Mouse (Mus musculus): ENCODE data around the gene Mrps33. TPM values are rescaled to one million over a fixed set of nuclear protein-coding genes. Genes with fewer than 3 reads are reported as not detected.

Gene Mrps33
- total RNA-seq (2023), result 10 to 100 TPM; 22.9 to 30.6 TPM

GRCm38 (mm10) chr6:39810612-39811116, at the start of gene Mrps33:
Gene Mrps33 (minus strand): TSS chr6:39810988.

Other genes with a start within 250 kb of the Mrps33 start
- 10 to 100 TPM; 19.3 to 24.4 TPM for gene Adck2, start 237.1 kb downstream of the Mrps33 start, total RNA-seq (2023)
- gene Gm42420, start 225.2 kb downstream of the Mrps33 start, total RNA-seq (2023), result not detected
- gene Ndufb2, start 218.4 kb downstream of the Mrps33 start, total RNA-seq (2023), result 10 to 100 TPM; 38.7 to 39.1 TPM
- gene Braf, start 85.5 kb downstream of the Mrps33 start, total RNA-seq (2023), result 10 to 100 TPM; 79.6 to 86.8 TPM
- not detected for gene Tmem178b, start 62.3 kb upstream of the Mrps33 start, total RNA-seq (2023)

Measured in neutrophil, adult 59 days (primary cell).